Mouse (Mus musculus): Measurements from ENCODE around the gene Akap8l. TPM values are rescaled to one million over a fixed set of nuclear protein-coding genes. Genes with fewer than 3 reads are reported as not detected.

The Akap8l gene
- polyA plus RNA-seq, 1 experiment = 137 TPM

- WGBS = 89% methylated on average over 1 of the region's 1 CpGs
Observed at GRCm38 (mm10) chr17:32322809-32323208, 27.6 kb downstream of the Akap8l start.

GRCm38 (mm10) chr17:32321836-32322235 is 28.6 kb downstream of the Akap8l start:
- no peak for DNase-seq
- Histone ChIP-seq H3K4me3 (replicated peaks; ENCODE audit: extremely low read depth, low read depth, low read length) (peak overlapping the region; percentile 82), H3K4me1 (ENCODE audit: control insufficient read depth, insufficient read depth, low read length) (peaks cover 12% of the 10 kb centered on the region)
- TF ChIP-seq CTCF (IDR thresholded peaks at IDR 0.05; ENCODE audit: insufficient read depth, low read length) = no peak
- no peak for TF ChIP-seq POLR2A (IDR thresholded peaks at IDR 0.05; ENCODE audit: borderline replicate concordance, extremely low read depth, low read depth, low read length)
- WGBS = 12% methylated on average over 6 of the region's 6 CpGs

More at GRCm38 (mm10) chr17:32322809-32323208, 27.6 kb downstream of the Akap8l start:
- peaks cover 13% of the 10 kb centered on the region for H3K4me1 ChIP-seq (ENCODE audit: control insufficient read depth, insufficient read depth, low read length)
- no peak for TF ChIP-seq POLR2A (IDR thresholded peaks at IDR 0.05; ENCODE audit: borderline replicate concordance, extremely low read depth, low read depth, low read length)
- no peak for TF ChIP-seq CTCF (IDR thresholded peaks at IDR 0.05; ENCODE audit: insufficient read depth, low read length)
- DNase-seq = no peak
- H3K4me3 ChIP-seq (replicated peaks; ENCODE audit: extremely low read depth, low read depth, low read length) = no peak overlapping the region

GRCm38 (mm10) chr17:32321390-32321734 is 29.0 kb downstream of the Akap8l start:
- Histone ChIP-seq H3K4me3 (replicated peaks; ENCODE audit: extremely low read depth, low read depth, low read length) (peak overlapping the region; percentile 82), H3K4me1 (ENCODE audit: control insufficient read depth, insufficient read depth, low read length) (peaks cover 12% of the 10 kb centered on the region)
- 2% methylated on average over 23 of the region's 23 CpGs for WGBS
- peak; percentile 30; the same call in 1 of the 2 replicates for TF ChIP-seq POLR2A (IDR thresholded peaks at IDR 0.05; ENCODE audit: borderline replicate concordance, extremely low read depth, low read depth, low read length)
- no peak for TF ChIP-seq CTCF (IDR thresholded peaks at IDR 0.05; ENCODE audit: insufficient read depth, low read length)
- DNase-seq = no peak

GRCm38 (mm10) chr17:32320597-32321389 is 29.6 kb downstream of the Akap8l start, which contains the start of gene Akap8:
Gene Akap8 (minus strand): TSS chr17:32321238.
- Histone ChIP-seq H3K4me3 (replicated peaks; ENCODE audit: extremely low read depth, low read depth, low read length) (peak within 1 kb of the TSS; percentile 82), H3K4me1 (ENCODE audit: control insufficient read depth, insufficient read depth, low read length) (peaks cover 12% of the 10 kb centered on the region)
- TF ChIP-seq POLR2A (IDR thresholded peaks at IDR 0.05; ENCODE audit: borderline replicate concordance, extremely low read depth, low read depth, low read length) = peak; percentile 98
- no peak for TF ChIP-seq CTCF (IDR thresholded peaks at IDR 0.05; ENCODE audit: insufficient read depth, low read length)
- peak; percentile 93 for DNase-seq
- under 1% methylated on average over 83 of the region's 83 CpGs for WGBS

- Histone ChIP-seq H3K4me1 (ENCODE audit: control insufficient read depth, insufficient read depth, low read length) (peaks cover 12% of the 10 kb centered on the region), H3K4me3 (replicated peaks; ENCODE audit: extremely low read depth, low read depth, low read length) (peak overlapping the region; percentile 70)
- DNase-seq = no peak
- no peak for TF ChIP-seq CTCF (IDR thresholded peaks at IDR 0.05; ENCODE audit: insufficient read depth, low read length)
- no peak for TF ChIP-seq POLR2A (IDR thresholded peaks at IDR 0.05; ENCODE audit: borderline replicate concordance, extremely low read depth, low read depth, low read length)
- WGBS = 0% methylated on average over 7 of the region's 7 CpGs
Observed at GRCm38 (mm10) chr17:32319950-32320349, 30.5 kb downstream of the Akap8l start.

- DNase-seq = no peak
- Histone ChIP-seq H3K4me3 (replicated peaks; ENCODE audit: extremely low read depth, low read depth, low read length) (no peak overlapping the region), H3K4me1 (ENCODE audit: control insufficient read depth, insufficient read depth, low read length) (peaks cover 12% of the 10 kb centered on the region)
- WGBS = 81% methylated on average over 3 of the region's 3 CpGs
- TF ChIP-seq POLR2A (IDR thresholded peaks at IDR 0.05; ENCODE audit: borderline replicate concordance, extremely low read depth, low read depth, low read length) (no peak), CTCF (IDR thresholded peaks at IDR 0.05; ENCODE audit: insufficient read depth, low read length) (no peak)
Observed at GRCm38 (mm10) chr17:32317708-32318107, 32.7 kb downstream of the Akap8l start.

- no peak overlapping the region for H3K4me3 ChIP-seq (replicated peaks; ENCODE audit: extremely low read depth, low read depth, low read length)
- peaks cover 12% of the 10 kb centered on the region for H3K4me1 ChIP-seq (ENCODE audit: control insufficient read depth, insufficient read depth, low read length)
- no peak for DNase-seq
- TF ChIP-seq CTCF (IDR thresholded peaks at IDR 0.05; ENCODE audit: insufficient read depth, low read length) = no peak
- TF ChIP-seq POLR2A (IDR thresholded peaks at IDR 0.05; ENCODE audit: borderline replicate concordance, extremely low read depth, low read depth, low read length) = no peak
- 91% methylated on average over 8 of the region's 8 CpGs for WGBS
Observed at GRCm38 (mm10) chr17:32317032-32317431, 33.4 kb downstream of the Akap8l start.

- Histone ChIP-seq H3K4me3 (replicated peaks; ENCODE audit: extremely low read depth, low read depth, low read length) (no peak overlapping the region), H3K4me1 (ENCODE audit: control insufficient read depth, insufficient read depth, low read length) (peaks cover 7% of the 10 kb centered on the region)
- TF ChIP-seq CTCF (IDR thresholded peaks at IDR 0.05; ENCODE audit: insufficient read depth, low read length) (no peak), POLR2A (IDR thresholded peaks at IDR 0.05; ENCODE audit: borderline replicate concordance, extremely low read depth, low read depth, low read length) (no peak)
- 85% methylated on average over 5 of the region's 5 CpGs for WGBS
- no peak for DNase-seq
Observed at GRCm38 (mm10) chr17:32315560-32315959, 34.8 kb downstream of the Akap8l start.

- DNase-seq = no peak
- TF ChIP-seq POLR2A (IDR thresholded peaks at IDR 0.05; ENCODE audit: borderline replicate concordance, extremely low read depth, low read depth, low read length) = no peak
- TF ChIP-seq CTCF (IDR thresholded peaks at IDR 0.05; ENCODE audit: insufficient read depth, low read length) = no peak
- Histone ChIP-seq H3K4me1 (ENCODE audit: control insufficient read depth, insufficient read depth, low read length) (peaks cover under 1% of the 10 kb centered on the region; the same call in 1 of the 2 replicates), H3K4me3 (replicated peaks; ENCODE audit: extremely low read depth, low read depth, low read length) (no peak overlapping the region)
- 72% methylated on average over 5 of the region's 5 CpGs for WGBS
Observed at GRCm38 (mm10) chr17:32313892-32314291, 36.5 kb downstream of the Akap8l start.

- Histone ChIP-seq H3K4me3 (replicated peaks; ENCODE audit: extremely low read depth, low read depth, low read length) (no peak overlapping the region), H3K4me1 (ENCODE audit: control insufficient read depth, insufficient read depth, low read length) (no peaks in the 10 kb centered on the region)
- no peak for TF ChIP-seq CTCF (IDR thresholded peaks at IDR 0.05; ENCODE audit: insufficient read depth, low read length)
- TF ChIP-seq POLR2A (IDR thresholded peaks at IDR 0.05; ENCODE audit: borderline replicate concordance, extremely low read depth, low read depth, low read length) = no peak
- DNase-seq = no peak
- WGBS = 94% methylated on average over 8 of the region's 8 CpGs
Observed at GRCm38 (mm10) chr17:32312801-32313200, 37.6 kb downstream of the Akap8l start.
